Mouse (Mus musculus): ENCODE measurements around the gene Snx15. TPM values are rescaled to one million over a fixed set of nuclear protein-coding genes. Genes with fewer than 3 reads are reported as not detected.

Snx15 gene
- polyA plus RNA-seq, 1 experiment from 2014 or later = 44.4 TPM

Other genes with a start within 250 kb of the Snx15 start
- gene Tigd3, start 234.2 kb downstream of the Snx15 start, polyA plus RNA-seq (2015; fragmentation: Nextera tagmentation; extraction: Ambion mirVana) = 16.4 and 16.9 TPM in 2 replicates
- 157 and 158 TPM in 2 replicates for gene Dpf2, start 215.3 kb downstream of the Snx15 start, polyA plus RNA-seq (2015; fragmentation: Nextera tagmentation; extraction: Ambion mirVana)
- gene Cdc42ep2, start 203.5 kb downstream of the Snx15 start, polyA plus RNA-seq (2015; fragmentation: Nextera tagmentation; extraction: Ambion mirVana) = 7.5 and 7.8 TPM in 2 replicates
- 31.6 and 32.1 TPM in 2 replicates for gene Pola2, start 164.1 kb downstream of the Snx15 start, polyA plus RNA-seq (2015; fragmentation: Nextera tagmentation; extraction: Ambion mirVana)
- gene Slc22a20, start 142.2 kb downstream of the Snx15 start, polyA plus RNA-seq (2015; fragmentation: Nextera tagmentation; extraction: Ambion mirVana) = not detected in 2 replicates
- gene Capn1, start 112.4 kb downstream of the Snx15 start, polyA plus RNA-seq (2015; fragmentation: Nextera tagmentation; extraction: Ambion mirVana) = 1.9 and 2.3 TPM in 2 replicates
- gene Syvn1, start 81.7 kb downstream of the Snx15 start, polyA plus RNA-seq (2015; fragmentation: Nextera tagmentation; extraction: Ambion mirVana) = 27.8 and 33.8 TPM in 2 replicates
- gene Mrpl49, start 70.5 kb downstream of the Snx15 start, polyA plus RNA-seq (2015; fragmentation: Nextera tagmentation; extraction: Ambion mirVana) = 73.7 and 74.7 TPM in 2 replicates
- 632 and 647 TPM in 2 replicates for gene Fau, start 70.5 kb downstream of the Snx15 start, polyA plus RNA-seq (2015; fragmentation: Nextera tagmentation; extraction: Ambion mirVana)
- gene Znhit2, start 67.1 kb downstream of the Snx15 start, polyA plus RNA-seq (2015; fragmentation: Nextera tagmentation; extraction: Ambion mirVana) = 27.4 and 33.1 TPM in 2 replicates
- gene Tm7sf2, start 59.9 kb downstream of the Snx15 start, polyA plus RNA-seq (2015; fragmentation: Nextera tagmentation; extraction: Ambion mirVana) = 44.1 and 45.9 TPM in 2 replicates
- 90.8 and 91.4 TPM in 2 replicates for gene Vps51, start 51.1 kb downstream of the Snx15 start, polyA plus RNA-seq (2015; fragmentation: Nextera tagmentation; extraction: Ambion mirVana)
- not detected in 2 replicates for gene Tmem262, start 48.3 kb downstream of the Snx15 start, polyA plus RNA-seq (2015; fragmentation: Nextera tagmentation; extraction: Ambion mirVana)
- 2.4 TPM in 2 replicates for gene Gm28374, start 46.0 kb downstream of the Snx15 start, polyA plus RNA-seq (2015; fragmentation: Nextera tagmentation; extraction: Ambion mirVana)
- gene Zfpl1, start 43.3 kb downstream of the Snx15 start, polyA plus RNA-seq (2015; fragmentation: Nextera tagmentation; extraction: Ambion mirVana) = 83.3 and 84.8 TPM in 2 replicates
- gene Cdca5, start 43.3 kb downstream of the Snx15 start, polyA plus RNA-seq (2015; fragmentation: Nextera tagmentation; extraction: Ambion mirVana) = 19.1 and 19.3 TPM in 2 replicates
- not detected in 2 replicates for gene AC131692.1, start 33.9 kb downstream of the Snx15 start, polyA plus RNA-seq (2015; fragmentation: Nextera tagmentation; extraction: Ambion mirVana)
- gene Naaladl1, start 22.5 kb downstream of the Snx15 start, polyA plus RNA-seq (2015; fragmentation: Nextera tagmentation; extraction: Ambion mirVana) = 0.52 and 0.58 TPM in 2 replicates
- 35.1 and 41.8 TPM in 2 replicates for gene Sac3d1, start 9.7 kb downstream of the Snx15 start, polyA plus RNA-seq (2015; fragmentation: Nextera tagmentation; extraction: Ambion mirVana)
- gene Batf2, start 12.7 kb upstream of the Snx15 start, polyA plus RNA-seq (2015; fragmentation: Nextera tagmentation; extraction: Ambion mirVana) = 0.27 TPM in 1 of 2 replicates, not detected in the other
- 115 and 118 TPM in 2 replicates for gene Arl2, start 13.2 kb upstream of the Snx15 start, polyA plus RNA-seq (2015; fragmentation: Nextera tagmentation; extraction: Ambion mirVana)
- not detected in 2 replicates for gene Majin, start 56.1 kb upstream of the Snx15 start, polyA plus RNA-seq (2015; fragmentation: Nextera tagmentation; extraction: Ambion mirVana)
- not detected in 2 replicates for gene Gpha2, start 98.1 kb upstream of the Snx15 start, polyA plus RNA-seq (2015; fragmentation: Nextera tagmentation; extraction: Ambion mirVana)
- gene Ppp2r5b, start 107.6 kb upstream of the Snx15 start, polyA plus RNA-seq (2015; fragmentation: Nextera tagmentation; extraction: Ambion mirVana) = 78.4 and 84.8 TPM in 2 replicates
- 11.4 and 12.4 TPM in 2 replicates for gene Atg2a, start 113.4 kb upstream of the Snx15 start, polyA plus RNA-seq (2015; fragmentation: Nextera tagmentation; extraction: Ambion mirVana)
- gene Ehd1, start 148.4 kb upstream of the Snx15 start, polyA plus RNA-seq (2015; fragmentation: Nextera tagmentation; extraction: Ambion mirVana) = 89.7 and 93.8 TPM in 2 replicates
- gene Cdc42bpg, start 178.2 kb upstream of the Snx15 start, polyA plus RNA-seq (2015; fragmentation: Nextera tagmentation; extraction: Ambion mirVana) = 0.39 and 0.46 TPM in 2 replicates
- gene Men1, start 206.7 kb upstream of the Snx15 start, polyA plus RNA-seq (2015; fragmentation: Nextera tagmentation; extraction: Ambion mirVana) = 74.4 and 81.1 TPM in 2 replicates
- 13.6 and 17.1 TPM in 2 replicates for gene Map4k2, start 212.8 kb upstream of the Snx15 start, polyA plus RNA-seq (2015; fragmentation: Nextera tagmentation; extraction: Ambion mirVana)
- 120 and 128 TPM in 2 replicates for gene Sf1, start 235.4 kb upstream of the Snx15 start, polyA plus RNA-seq (2015; fragmentation: Nextera tagmentation; extraction: Ambion mirVana)